Mouse (Mus musculus) bone marrow macrophage, adult 2 months (primary cell): Measurements from ENCODE around the gene Olfr435.

Experiments
- CTCF ChIP-seq: IDR thresholded peaks from 2 replicates; pipeline ENCODE4 v1.5.1; 2012; ENCODE audit warnings: low read depth, mild to moderate bottlenecking, low read length, moderate library complexity
- POLR2A ChIP-seq: IDR thresholded peaks from 2 replicates; pipeline ENCODE4 v1.6.1; 2012; ENCODE audit warnings: mild to moderate bottlenecking, low read depth, low read length, borderline replicate concordance

DNA sequence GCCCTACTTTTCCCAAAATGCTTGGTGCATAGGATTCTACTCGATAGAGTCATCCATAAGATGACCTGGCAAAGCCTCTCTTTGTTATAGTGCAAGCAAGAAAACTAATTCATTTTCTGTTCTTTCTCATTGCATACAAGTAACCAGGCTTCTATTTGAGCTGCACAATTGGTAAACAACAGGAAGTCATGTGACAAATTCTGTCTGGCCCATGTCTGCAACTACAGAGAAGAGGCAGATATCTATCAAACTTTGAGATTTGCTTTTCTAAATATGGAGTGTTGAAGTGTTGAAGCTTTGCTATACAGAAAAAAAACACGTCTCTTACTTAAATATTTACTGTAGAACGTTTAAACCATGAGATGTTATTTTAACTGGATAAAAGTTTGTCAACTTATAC, 1.1 kb downstream of the Olfr435 start:
- TF ChIP-seq CTCF (no peak), POLR2A (no peak)
